Mouse (Mus musculus) MEL (cell line): ENCODE measurements around the gene Gak. TPM values are rescaled to one million over a fixed set of nuclear protein-coding genes. Genes with fewer than 3 reads are reported as not detected.

Experiments
- DNase-seq: peaks from one replicate; pipeline ENCODE4 v3.0.0; 2011; ENCODE audit warnings: low read depth, low spot score
- H3K27ac ChIP-seq: 2 replicates; pipeline ENCODE4 v1.5.1; 2012; ENCODE audit warnings: low read depth, mild to moderate bottlenecking, control low read depth, low read length, moderate library complexity; ENCODE audit not compliant: control insufficient read depth
- H3K27me3 ChIP-seq, 2 experiments: fragments of 150-350 bp in 1 of 2; sonication (generic) in 1 of 2; 2 replicates each; pipeline ENCODE4 v1.6.1; 2012; ENCODE audit warnings: low read length in 2 of 2, mild to moderate bottlenecking in 2 of 2, improper control_type of control experiment in 1 of 2, moderate library complexity in 1 of 2; ENCODE audit not compliant: insufficient read depth in 2 of 2, control insufficient read depth in 1 of 2
- H3K36me3 ChIP-seq, 2 experiments: 2 replicates each; pipeline ENCODE4 v1.6.1; 2012 to 2014; ENCODE audit warnings: low read length in 2 of 2, improper control_type of control experiment in 1 of 2, inconsistent platforms in 1 of 2, mild to moderate bottlenecking in 1 of 2; ENCODE audit not compliant: insufficient read depth in 2 of 2, control insufficient read depth in 1 of 2
- H3K4me1 ChIP-seq, 2 experiments: fragments of 150-350 bp in 1 of 2; sonication (generic) in 1 of 2; 2 replicates each; pipeline ENCODE4 v1.6.1; 2012; ENCODE audit warnings: low read length in 2 of 2, improper control_type of control experiment in 1 of 2, mild to moderate bottlenecking in 1 of 2; ENCODE audit not compliant: insufficient read depth in 2 of 2, control insufficient read depth in 1 of 2
- H3K4me3 ChIP-seq, 2 experiments: fragments of 150-350 bp in 1 of 2; sonication (generic) in 1 of 2; 2 replicates each; pipeline ENCODE4 v1.5.1; 2012; ENCODE audit warnings: low read depth in 2 of 2, low read length in 2 of 2, mild to moderate bottlenecking in 2 of 2, moderate library complexity in 2 of 2, control low read depth in 1 of 2, improper control_type of control experiment in 1 of 2; ENCODE audit not compliant: control insufficient read depth in 1 of 2, insufficient read depth in 1 of 2
- H3K79me2 ChIP-seq: 2 replicates; pipeline ENCODE4 v1.6.1; 2012; ENCODE audit warnings: mild to moderate bottlenecking, low read length, moderate library complexity; ENCODE audit not compliant: control insufficient read depth, poor library complexity, insufficient read depth
- H3K9ac ChIP-seq: 2 replicates; pipeline ENCODE4 v1.6.1; 2012; ENCODE audit warnings: low read depth, mild to moderate bottlenecking, control low read depth, low read length, moderate library complexity; ENCODE audit not compliant: control insufficient read depth, poor library complexity, severe bottlenecking
- H3K9me3 ChIP-seq: fragments of 150-350 bp; sonication (generic); replicated peaks from 2 replicates; pipeline ENCODE4 v1.6.1; 2012; ENCODE audit warnings: mild to moderate bottlenecking, low read length, improper control_type of control experiment, moderate library complexity; ENCODE audit not compliant: insufficient read depth
- CHD1 ChIP-seq: IDR thresholded peaks from 2 replicates; pipeline ENCODE4 v1.6.1; 2012; ENCODE audit warnings: low read depth, mild to moderate bottlenecking, inconsistent platforms, low read length, improper control_type of control experiment
- CHD2 ChIP-seq: IDR thresholded peaks from 2 replicates; pipeline ENCODE4 v1.6.1; 2011; ENCODE audit warnings: low read length, improper control_type of control experiment
- CTCF ChIP-seq, 3 experiments: IDR thresholded peaks in 2 of 3; conservative IDR thresholded peaks in 1 of 3; 2 replicates each; pipeline ENCODE4 v1.5.1; 2011 to 2012; ENCODE audit warnings: low read length in 3 of 3, low read depth in 2 of 3, mild to moderate bottlenecking in 2 of 3, improper control_type of control experiment in 1 of 3, inconsistent platforms in 1 of 3, mixed read lengths in 1 of 3, moderate library complexity in 1 of 3; ENCODE audit not compliant: control insufficient read depth in 1 of 3, insufficient read depth in 1 of 3, poor library complexity in 1 of 3, severe bottlenecking in 1 of 3
- E2F4 ChIP-seq: IDR thresholded peaks from 2 replicates; pipeline ENCODE4 v1.6.1; 2011; ENCODE audit warnings: low read depth, low read length, improper control_type of control experiment, borderline replicate concordance
- ELF1 ChIP-seq: IDR thresholded peaks from 2 replicates; pipeline ENCODE4 v1.6.1; 2014; ENCODE audit warnings: low read depth, mild to moderate bottlenecking, inconsistent platforms, low read length, improper control_type of control experiment, moderate library complexity
- EP300 ChIP-seq, 2 experiments: IDR thresholded peaks; 2 replicates each; pipeline ENCODE4 v1.6.1; 2011; ENCODE audit warnings: improper control_type of control experiment in 2 of 2, low read length in 2 of 2, low read depth in 1 of 2, mild to moderate bottlenecking in 1 of 2
- ETS1 ChIP-seq: IDR thresholded peaks from 2 replicates; pipeline ENCODE4 v1.6.1; 2012; ENCODE audit warnings: low read depth, mild to moderate bottlenecking, inconsistent platforms, low read length, improper control_type of control experiment, moderate library complexity
- GABPA ChIP-seq: IDR thresholded peaks from 2 replicates; pipeline ENCODE4 v1.6.1; 2012; ENCODE audit warnings: low read depth, mild to moderate bottlenecking, inconsistent platforms, low read length, improper control_type of control experiment, moderate library complexity
- HCFC1 ChIP-seq: IDR thresholded peaks from 2 replicates; pipeline ENCODE4 v1.6.1; 2012; ENCODE audit warnings: low read depth, mild to moderate bottlenecking, inconsistent platforms, low read length, improper control_type of control experiment, moderate library complexity
- KAT2A ChIP-seq: conservative IDR thresholded peaks from 2 replicates; pipeline ENCODE4 v1.6.1; 2012; ENCODE audit warnings: low read depth, low read length, improper control_type of control experiment, inconsistent platforms
- MAFK ChIP-seq: IDR thresholded peaks from 2 replicates; pipeline ENCODE4 v1.6.1; 2011; ENCODE audit warnings: low read depth, mild to moderate bottlenecking, low read length, improper control_type of control experiment, borderline replicate concordance
- MAX ChIP-seq: IDR thresholded peaks from 2 replicates; pipeline ENCODE4 v1.6.1; 2011; ENCODE audit warnings: low read length, improper control_type of control experiment
- MEF2A ChIP-seq: IDR thresholded peaks from 2 replicates; pipeline ENCODE4 v1.6.1; 2014; ENCODE audit warnings: low read depth, mild to moderate bottlenecking, inconsistent platforms, low read length, improper control_type of control experiment; ENCODE audit not compliant: poor library complexity, insufficient replicate concordance, severe bottlenecking; ENCODE audit errors: extremely low read depth
- MXI1 ChIP-seq: IDR thresholded peaks from 2 replicates; pipeline ENCODE4 v1.6.1; 2011; ENCODE audit warnings: mild to moderate bottlenecking, low read depth, low read length, improper control_type of control experiment
- MYB ChIP-seq: IDR thresholded peaks from 2 replicates; pipeline ENCODE4 v1.6.1; 2011; ENCODE audit warnings: mild to moderate bottlenecking, low read depth, low read length, improper control_type of control experiment
- MYC ChIP-seq: IDR thresholded peaks from 2 replicates; pipeline ENCODE4 v1.6.1; 2011; ENCODE audit warnings: low read depth, mild to moderate bottlenecking, low read length, improper control_type of control experiment, moderate library complexity
- NELFE ChIP-seq: IDR thresholded peaks from 2 replicates; pipeline ENCODE4 v1.6.1; 2011; ENCODE audit warnings: low read depth, low read length, improper control_type of control experiment
- NRF1 ChIP-seq: IDR thresholded peaks from 2 replicates; pipeline ENCODE4 v1.6.1; 2014; ENCODE audit warnings: low read depth, mild to moderate bottlenecking, inconsistent platforms, low read length, improper control_type of control experiment, moderate library complexity; ENCODE audit not compliant: poor library complexity, insufficient read depth, severe bottlenecking
- POLR2AphosphoS2 ChIP-seq: IDR thresholded peaks from 2 replicates; pipeline ENCODE4 v1.6.1; 2011; ENCODE audit warnings: low read length, improper control_type of control experiment
- POLR2AphosphoS5 ChIP-seq: IDR thresholded peaks from 2 replicates; pipeline ENCODE4 v1.6.1; 2012; ENCODE audit warnings: low read depth, borderline replicate concordance, mild to moderate bottlenecking, inconsistent platforms, low read length, moderate library complexity, mixed read lengths
- RAD21 ChIP-seq: IDR thresholded peaks from 2 replicates; pipeline ENCODE4 v1.6.1; 2011; ENCODE audit warnings: mild to moderate bottlenecking, low read depth, low read length, improper control_type of control experiment
- SMC3 ChIP-seq: IDR thresholded peaks from 2 replicates; pipeline ENCODE4 v1.6.1; 2011; ENCODE audit warnings: low read depth, low read length, improper control_type of control experiment
- TAL1 ChIP-seq: IDR thresholded peaks from 2 replicates; pipeline ENCODE4 v1.6.1; 2012; ENCODE audit warnings: mild to moderate bottlenecking, inconsistent platforms, low read length, moderate library complexity, mixed read lengths
- TCF12 ChIP-seq: IDR thresholded peaks from 2 replicates; pipeline ENCODE4 v1.6.1; 2014; ENCODE audit warnings: low read depth, mild to moderate bottlenecking, inconsistent platforms, low read length, improper control_type of control experiment, moderate library complexity
- USF1 ChIP-seq: IDR thresholded peaks from 2 replicates; pipeline ENCODE4 v1.6.1; 2014; ENCODE audit warnings: low read depth, mild to moderate bottlenecking, inconsistent platforms, low read length, improper control_type of control experiment, moderate library complexity
- USF2 ChIP-seq, 2 experiments: IDR thresholded peaks; 2 replicates each; pipeline ENCODE4 v1.6.1; 2011 to 2012; ENCODE audit warnings: improper control_type of control experiment in 2 of 2, low read length in 2 of 2, borderline replicate concordance in 1 of 2, inconsistent platforms in 1 of 2, low read depth in 1 of 2, mild to moderate bottlenecking in 1 of 2; ENCODE audit not compliant: insufficient read depth in 1 of 2
- ZKSCAN1 ChIP-seq: IDR thresholded peaks from 2 replicates; pipeline ENCODE4 v1.6.1; 2012; ENCODE audit warnings: low read depth, mild to moderate bottlenecking, inconsistent platforms, low read length, improper control_type of control experiment, moderate library complexity
- ZMIZ1 ChIP-seq: IDR thresholded peaks from 2 replicates; pipeline ENCODE4 v1.6.1; 2012; ENCODE audit warnings: low read depth, mild to moderate bottlenecking, inconsistent platforms, low read length, improper control_type of control experiment, moderate library complexity
- ZNF384 ChIP-seq: IDR thresholded peaks from 2 replicates; pipeline ENCODE4 v1.6.1; 2012; ENCODE audit warnings: low read depth, mild to moderate bottlenecking, inconsistent platforms, low read length, improper control_type of control experiment
- polyA plus RNA-seq, 2 experiments: library from polyadenylated mRNA; stranded (reverse) in 1 of 2; unstranded in 1 of 2; fragments of >175 nt in 1 of 2; fragments of >200 nt in 1 of 2; gene quantifications; 2 replicates each; pipeline versions ENCODE4 v1.2.1 to v1.2.4; 2012; ENCODE audit warnings: low replicate concordance in 2 of 2, low read depth in 1 of 2; ENCODE audit not compliant: insufficient read length in 2 of 2, insufficient read depth in 1 of 2, missing spikeins in 1 of 2
- total RNA-seq: library from RNA; depleted of rRNA; stranded (reverse); fragments of 300-350 nt; gene quantifications from 2 replicates; pipeline ENCODE4 v1.2.3, GENCODE M21; 2012

Gene Gak
- total and polyA plus RNA-seq, 3 experiments, result 48.5 to 76.4 TPM; not detected in 1

DNA sequence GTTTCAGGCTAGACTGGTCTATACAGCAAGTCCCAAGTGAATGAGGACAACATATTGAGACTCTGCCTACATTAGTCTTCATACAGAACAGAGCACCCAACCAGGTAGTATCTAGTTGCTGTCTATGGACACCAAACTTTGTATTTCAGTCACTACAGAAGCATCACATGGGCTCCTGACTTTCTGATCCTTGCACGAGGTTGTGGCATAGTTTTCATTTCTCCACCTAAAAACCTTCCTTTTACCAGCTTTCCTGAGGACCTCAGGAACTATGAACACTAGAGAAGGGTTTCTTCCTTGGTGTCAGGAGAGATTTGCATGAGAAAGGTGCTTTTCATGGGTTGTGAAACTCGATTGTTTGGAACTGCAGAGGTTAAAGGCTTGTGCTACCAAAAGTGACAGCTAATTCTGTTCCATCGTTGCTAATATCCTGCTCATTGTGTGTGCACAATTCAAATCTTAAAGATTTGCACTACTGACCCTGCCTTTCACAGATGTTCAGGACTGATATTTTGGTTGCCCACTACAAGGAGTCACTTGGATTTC is 38.9 kb upstream of the Gak start:
- H3K9ac ChIP-seq, result peak overlapping the region; percentile 88
- H3K4me3 ChIP-seq, result peak overlapping the region; percentile 60 to 79
- DNase-seq, result no peak
- peak overlapping the region; percentile 95 for H3K27ac ChIP-seq
- TF ChIP-seq MAX, result peak; percentile 69; the same call in 1 of the 2 replicates
- peak; percentile 59; the same call in 1 of the 2 replicates for TF ChIP-seq USF1
- TF ChIP-seq MEF2A, result no peak
- TF ChIP-seq ZNF384, result no peak
- TF ChIP-seq MXI1, result peak; percentile 66
- TF ChIP-seq MYC, result peak; percentile 72; the same call in 1 of the 2 replicates
- H3K79me2 ChIP-seq, result peaks cover 12% of the 10 kb centered on the region
- H3K36me3 ChIP-seq, result peaks cover 2 to 13% of the 10 kb centered on the region in 2 experiments; a peak in 3 of 4 replicates
- H3K4me1 ChIP-seq, result peaks cover 15 to 23% of the 10 kb centered on the region in 2 experiments
- H3K9me3 ChIP-seq, result no peaks in the 10 kb centered on the region
- no peaks in the 10 kb centered on the region for H3K27me3 ChIP-seq

- DNase-seq, result peak; percentile 38
- Histone ChIP-seq H3K27ac (peak overlapping the region; percentile 29; the same call in 1 of the 2 replicates), H3K9me3 (no peaks in the 10 kb centered on the region), H3K27me3 (no peaks in the 10 kb centered on the region), H3K4me1 (peaks cover 15 to 22% of the 10 kb centered on the region in 2 experiments), H3K9ac (0 out of 2 replicates have a peak overlapping the region, but pooled peaks have one; percentile 14), H3K4me3 (peak overlapping the region in 1 of 2 experiments; percentile 10; a peak in 1 of 4 replicates), H3K79me2 (peaks cover 6% of the 10 kb centered on the region), H3K36me3 (peaks cover 0 to 13% of the 10 kb centered on the region in 2 experiments; a peak in 2 of 4 replicates)
- TF ChIP-seq TAL1, result no peak
- no peak for TF ChIP-seq NRF1
- TF ChIP-seq CTCF (IDR thresholded peaks at IDR 0.05 in 2 of 3, conservative IDR thresholded peaks at IDR 0.05 in 1 of 3; ENCODE audit: control insufficient read depth in 1 of 3, insufficient read depth in 1 of 3, low read depth in 2 of 3, low read length in 3 of 3, poor library complexity in 1 of 3, severe bottlenecking in 1 of 3), result no peak
- no peak for TF ChIP-seq MEF2A
- TF ChIP-seq SMC3, result no peak
- peak; percentile 38; the same call in 1 of the 2 replicates for TF ChIP-seq TCF12
- no peak for TF ChIP-seq MXI1
- TF ChIP-seq MAFK, result peak; percentile 34; the same call in 1 of the 2 replicates
- peak; percentile 61 to 79 for TF ChIP-seq EP300 (IDR thresholded peaks at IDR 0.05; ENCODE audit: low read depth in 1 of 2, low read length in 2 of 2)
- no peak for TF ChIP-seq ZMIZ1
- TF ChIP-seq RAD21, result no peak
- TF ChIP-seq POLR2AphosphoS2, result no peak
- no peak for TF ChIP-seq HCFC1
- no peak for TF ChIP-seq POLR2AphosphoS5
- TF ChIP-seq USF2 (IDR thresholded peaks at IDR 0.05; ENCODE audit: borderline replicate concordance in 1 of 2, insufficient read depth in 1 of 2, low read depth in 1 of 2, low read length in 2 of 2), result 0 out of 4 replicates have a peak, but pooled peaks of 1 of the 2 experiments have one; percentile 2
- no peak for TF ChIP-seq CHD1
- no peak for TF ChIP-seq ELF1
- no peak for TF ChIP-seq E2F4
- TF ChIP-seq MYB, result peak; percentile 41; the same call in 1 of the 2 replicates
- no peak for TF ChIP-seq CHD2
- TF ChIP-seq MAX, result 0 out of 2 replicates have a peak, but pooled peaks have one; percentile 13
- no peak for TF ChIP-seq NELFE
- TF ChIP-seq ZKSCAN1, result no peak
- TF ChIP-seq KAT2A, result no peak
- TF ChIP-seq GABPA, result no peak
- TF ChIP-seq ETS1, result peak; percentile 53
These were observed 37.8 kb upstream of the Gak start for GRCm38 (mm10) chr5:108667370-108667769.
